Mouse (Mus musculus) spleen, adult 18-20 months (tissue): Measurements from ENCODE around the gene Olfml2b.

ENCODE experiments used
- DNase-seq, 2 experiments: peaks; one replicate each; pipeline ENCODE4 v3.0.0; 2022; ENCODE audit warnings: mixed read lengths in 2 of 2

Olfml2b gene

DNA sequence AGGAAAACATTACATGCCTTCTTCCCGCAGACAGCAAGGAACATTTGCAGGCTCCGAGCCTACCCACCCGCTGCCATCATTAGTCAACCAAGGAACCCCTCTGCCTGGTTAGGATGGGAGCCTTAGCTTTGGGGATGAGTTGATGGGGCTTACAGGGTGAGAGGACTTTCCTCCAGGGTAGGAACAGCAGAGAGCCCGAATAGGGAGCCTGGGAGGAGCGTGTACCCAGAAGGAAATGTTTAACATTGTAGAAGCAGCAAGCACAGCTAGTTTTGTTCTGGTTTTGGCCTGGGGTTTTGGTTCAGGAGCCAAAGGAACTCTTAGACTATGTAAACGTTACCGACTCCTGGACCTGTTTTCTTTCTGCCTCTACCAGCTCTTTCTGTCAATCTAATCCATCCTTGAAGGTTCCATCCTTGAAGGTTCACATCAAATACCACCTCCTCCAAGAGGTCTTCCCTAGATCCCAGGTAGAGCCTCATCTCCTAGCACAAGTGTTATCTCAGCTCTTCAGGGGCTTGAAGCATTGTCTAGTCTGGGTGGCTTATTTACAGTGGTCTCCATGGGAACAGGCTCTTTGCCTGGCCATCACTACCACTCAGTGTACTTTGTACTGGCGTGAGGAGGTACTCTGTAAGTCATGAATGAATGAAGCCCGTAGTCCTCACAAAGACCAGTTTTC lies 2.4 kb downstream of the Olfml2b start:
- DNase-seq = no peak

DNA sequence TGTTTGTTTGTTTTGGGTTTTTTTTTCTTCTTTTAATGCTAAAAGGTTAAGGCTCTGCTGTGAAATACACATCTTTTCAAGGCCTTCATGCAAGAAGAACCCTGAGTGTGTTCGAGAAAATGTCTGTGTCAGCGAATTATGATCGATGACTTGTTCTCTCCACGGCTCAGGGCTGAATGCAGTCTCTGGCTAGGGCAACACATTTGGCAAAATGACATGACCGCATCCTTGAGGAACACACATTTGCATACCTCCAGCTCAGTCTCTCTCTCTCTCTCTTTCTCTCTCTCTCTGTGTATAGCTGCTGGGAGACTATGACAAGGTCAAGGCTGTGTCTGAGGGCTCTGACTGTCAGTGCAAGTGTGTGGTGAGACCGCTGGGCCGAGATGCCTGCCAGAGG lies 3.0 kb downstream of the Olfml2b start:
- no peak for DNase-seq

DNA sequence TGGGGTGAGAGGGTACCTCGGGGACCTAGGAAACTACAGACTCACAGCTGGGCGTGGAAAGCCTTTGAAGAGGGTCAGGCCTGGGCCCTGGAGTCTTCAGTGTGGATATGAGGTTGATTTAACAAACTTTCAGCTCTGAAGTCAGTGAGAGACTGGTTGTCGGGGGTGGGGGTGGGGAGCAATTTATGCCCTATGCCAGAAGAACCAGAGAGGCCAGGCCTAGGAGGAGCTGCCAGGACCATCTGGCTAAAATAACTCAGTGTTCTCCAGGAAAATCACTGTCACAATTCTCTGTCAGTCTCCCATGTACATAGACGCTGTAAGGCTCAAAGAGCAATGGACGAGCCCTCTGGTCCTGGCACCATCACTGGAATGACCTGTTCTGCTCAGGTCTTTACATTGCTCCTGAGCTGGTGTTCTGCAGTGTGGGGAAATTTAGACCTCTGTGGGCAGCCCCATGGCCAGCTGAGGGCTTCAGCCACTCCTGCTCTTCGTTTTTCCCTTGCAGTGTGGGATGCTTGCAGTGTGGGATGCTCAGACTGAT lies 3.7 kb downstream of the Olfml2b start:
- DNase-seq = no peak

DNA sequence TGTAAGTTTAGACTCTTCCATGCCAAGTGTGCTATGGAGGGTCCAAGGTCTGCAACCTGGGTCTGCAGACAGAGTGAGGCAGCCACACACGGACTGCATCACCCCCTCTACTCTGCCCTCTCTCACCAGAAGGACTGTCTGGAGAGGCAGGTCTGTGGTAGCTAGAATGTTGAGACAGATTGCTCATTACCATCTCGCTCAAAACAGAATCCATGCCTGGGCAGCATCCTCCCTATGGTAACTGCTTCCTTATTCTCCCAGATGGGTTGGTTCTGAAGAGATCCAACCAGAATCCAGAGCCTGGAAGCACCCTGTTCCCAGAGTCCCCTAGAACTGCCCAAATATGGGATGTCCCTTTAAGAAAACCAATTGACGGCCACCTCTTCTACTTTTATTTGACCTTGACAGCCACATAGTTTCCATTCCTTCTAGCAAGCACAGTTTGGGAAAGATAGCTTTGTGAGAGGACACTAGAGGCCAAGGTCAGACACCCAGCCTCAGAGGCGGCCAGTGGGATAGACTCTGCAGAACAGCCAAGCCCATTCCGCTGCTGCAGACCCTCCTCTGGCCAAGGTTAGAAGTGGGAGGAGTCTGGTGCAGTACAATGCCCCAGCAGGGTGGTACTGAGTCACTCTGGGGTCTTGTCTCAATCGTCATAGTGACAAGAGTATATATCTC lies 6.9 kb downstream of the Olfml2b start:
- no peak for DNase-seq

DNA sequence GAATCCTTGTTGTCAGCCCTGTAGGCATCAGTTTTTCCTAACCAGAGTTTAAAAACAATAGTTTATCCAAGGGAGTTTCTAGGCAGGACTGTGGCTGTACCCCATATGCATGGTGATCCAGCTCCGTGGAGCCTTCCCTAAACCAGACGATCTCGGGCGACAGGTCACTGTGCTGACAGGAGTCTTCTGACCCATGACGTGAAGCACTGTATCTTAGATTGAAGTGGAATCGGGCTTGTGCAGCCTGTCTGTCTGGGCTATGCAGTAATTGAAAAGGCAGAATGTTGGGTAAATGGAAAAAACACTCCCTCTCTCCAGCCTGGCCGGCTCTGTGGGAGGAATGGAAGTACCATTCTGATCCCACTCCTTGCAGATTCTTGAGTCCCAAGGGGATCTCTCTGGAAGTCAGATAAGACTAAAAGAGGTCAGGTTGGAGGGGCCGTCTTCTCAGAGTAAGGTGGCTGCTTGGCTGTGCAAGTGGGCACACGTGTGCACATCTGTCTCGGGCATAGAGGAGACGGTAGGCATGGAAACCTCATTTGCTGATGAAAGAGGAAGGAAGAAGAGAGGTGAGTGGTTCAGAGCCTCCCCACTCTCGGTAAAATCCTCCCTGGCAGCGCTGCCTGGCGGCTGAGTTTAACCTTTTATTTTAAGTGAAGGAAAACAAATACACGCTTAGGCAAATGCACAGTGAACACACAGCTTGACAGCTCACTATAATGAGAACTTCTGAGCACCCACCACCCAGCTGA lies 7.8 kb downstream of the Olfml2b start:
- no peak for DNase-seq

DNA sequence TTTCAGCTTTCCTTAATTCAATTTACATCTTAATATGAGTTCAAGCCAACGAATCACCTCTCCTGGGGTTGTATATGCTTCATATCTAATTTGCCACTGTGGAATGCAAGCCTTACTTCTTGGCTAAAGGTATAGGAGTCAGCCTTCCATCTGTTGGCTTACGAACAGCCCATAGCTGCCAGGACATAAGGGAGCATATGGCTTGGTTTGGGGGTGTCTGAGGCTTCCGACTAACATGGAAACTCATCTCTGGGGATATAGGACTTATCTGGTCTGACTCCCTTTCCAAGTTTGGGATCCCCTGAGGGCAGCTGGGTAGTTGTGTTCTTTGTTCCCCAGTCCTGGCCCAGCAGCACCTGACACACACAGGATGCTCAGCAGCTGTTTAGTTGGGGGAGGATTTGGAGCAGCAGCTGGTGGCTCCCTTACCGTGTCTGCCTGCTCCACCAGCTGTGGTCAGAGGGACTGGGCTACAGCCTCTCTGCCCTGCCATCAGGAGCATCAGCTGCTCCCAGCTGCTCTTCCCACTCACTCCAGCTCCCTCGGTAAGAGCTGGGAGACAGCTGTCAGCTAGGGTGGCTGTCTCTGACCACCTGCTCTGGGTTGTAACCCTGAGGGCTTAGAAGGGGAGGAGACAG lies 11.1 kb downstream of the Olfml2b start:
- no peak for DNase-seq

DNA sequence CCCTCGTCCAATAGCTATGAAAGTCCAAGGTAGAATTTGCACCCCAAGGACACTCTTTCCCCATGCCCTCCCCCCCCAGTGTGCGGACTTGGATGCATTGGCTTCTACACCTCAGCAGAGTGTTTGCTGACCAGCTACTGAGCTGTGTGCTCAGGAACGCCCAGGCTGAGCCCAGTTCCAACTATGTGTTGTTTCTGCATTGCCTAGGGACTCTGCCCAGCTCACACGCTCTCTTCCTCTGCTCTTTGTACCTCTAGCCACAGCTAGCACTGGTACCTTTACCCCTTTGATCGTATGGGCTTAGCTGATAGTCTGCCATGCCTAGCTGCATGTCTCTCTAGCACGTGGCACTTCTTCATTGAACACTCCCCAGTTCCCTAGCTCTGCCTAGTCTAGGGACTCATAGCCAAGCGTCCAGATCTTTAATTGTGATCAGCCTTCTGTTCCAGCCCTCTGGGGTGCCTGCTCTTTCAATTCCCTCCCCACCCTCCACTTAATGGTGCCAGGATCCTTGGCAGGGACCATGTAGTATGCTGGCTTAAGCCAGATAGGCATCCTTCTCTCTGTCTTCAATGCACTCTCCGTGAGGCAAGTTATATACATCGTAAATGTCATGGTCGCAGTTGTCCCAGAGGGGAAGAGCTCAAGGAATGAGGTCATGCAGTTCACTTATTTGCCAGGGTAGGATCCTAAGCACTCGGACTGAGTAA lies 12.3 kb downstream of the Olfml2b start:
- no peak for DNase-seq

DNA sequence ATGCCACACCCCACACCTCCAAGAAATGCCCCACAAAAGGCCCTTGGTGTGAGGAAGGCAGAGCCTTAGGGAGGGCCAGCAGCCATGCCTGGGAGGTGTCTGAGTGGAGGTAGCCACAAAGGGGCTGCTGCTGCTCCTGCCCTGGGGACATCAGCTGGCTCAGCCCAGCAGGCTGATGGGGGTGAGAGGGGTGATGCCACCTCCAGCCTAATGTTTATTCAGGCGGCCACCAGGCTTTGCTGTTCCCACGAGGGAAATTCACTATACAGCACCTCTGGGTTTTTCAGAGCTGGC lies 12.8 kb downstream of the Olfml2b start:
- DNase-seq = no peak

DNA sequence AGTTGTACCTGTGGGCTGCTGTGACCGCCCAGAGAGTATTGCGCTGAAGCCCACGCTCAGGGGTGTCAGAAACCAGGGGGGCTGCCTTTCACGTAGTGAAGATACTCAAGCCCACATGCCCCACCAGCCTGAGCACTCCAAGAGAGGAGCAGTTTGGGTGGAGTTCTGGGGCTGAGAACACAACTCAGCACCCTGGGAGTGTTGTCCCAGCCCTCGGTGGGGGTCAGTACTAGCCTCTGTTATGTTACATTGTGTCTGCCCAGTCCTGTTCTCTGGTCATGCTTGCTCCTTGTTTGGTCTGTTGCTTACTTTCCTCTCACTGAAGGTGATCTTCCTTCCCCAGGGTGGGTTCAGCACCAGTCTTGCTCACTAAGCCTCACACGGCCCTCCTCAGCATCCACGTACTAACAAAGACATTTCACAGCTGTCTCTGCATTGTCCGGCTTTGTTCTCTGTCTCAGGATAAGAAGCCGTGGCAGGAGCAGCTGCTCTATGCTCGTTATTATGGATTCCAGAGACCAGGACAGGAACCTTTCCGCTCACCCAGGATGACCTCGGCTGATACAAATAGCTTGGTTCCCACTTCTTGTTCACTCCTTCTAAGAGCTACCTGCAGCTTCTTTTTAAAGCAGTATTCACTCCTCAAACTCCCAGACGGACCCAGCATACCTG lies 13.4 kb downstream of the Olfml2b start:
- DNase-seq = no peak

DNA sequence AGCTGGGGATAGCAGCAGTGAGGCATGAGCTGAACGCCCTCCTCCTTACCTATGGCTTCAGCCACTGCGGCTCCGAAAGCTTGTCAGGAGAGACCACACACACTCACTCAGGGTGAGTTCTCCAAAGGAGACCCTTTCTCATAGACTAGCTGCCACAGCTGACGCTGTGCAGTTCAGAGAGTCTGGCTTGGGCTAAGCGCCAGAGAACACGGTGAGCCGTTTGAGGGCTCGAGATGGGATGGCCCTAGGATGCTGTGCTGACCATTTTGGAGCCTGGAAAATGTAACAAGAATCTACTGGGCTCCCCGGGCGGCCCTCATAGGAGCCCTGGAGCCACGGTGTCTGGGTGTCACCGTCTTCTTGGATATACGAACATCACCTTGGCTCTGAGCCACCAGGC lies 14.9 kb downstream of the Olfml2b start:
- no peak for DNase-seq

DNA sequence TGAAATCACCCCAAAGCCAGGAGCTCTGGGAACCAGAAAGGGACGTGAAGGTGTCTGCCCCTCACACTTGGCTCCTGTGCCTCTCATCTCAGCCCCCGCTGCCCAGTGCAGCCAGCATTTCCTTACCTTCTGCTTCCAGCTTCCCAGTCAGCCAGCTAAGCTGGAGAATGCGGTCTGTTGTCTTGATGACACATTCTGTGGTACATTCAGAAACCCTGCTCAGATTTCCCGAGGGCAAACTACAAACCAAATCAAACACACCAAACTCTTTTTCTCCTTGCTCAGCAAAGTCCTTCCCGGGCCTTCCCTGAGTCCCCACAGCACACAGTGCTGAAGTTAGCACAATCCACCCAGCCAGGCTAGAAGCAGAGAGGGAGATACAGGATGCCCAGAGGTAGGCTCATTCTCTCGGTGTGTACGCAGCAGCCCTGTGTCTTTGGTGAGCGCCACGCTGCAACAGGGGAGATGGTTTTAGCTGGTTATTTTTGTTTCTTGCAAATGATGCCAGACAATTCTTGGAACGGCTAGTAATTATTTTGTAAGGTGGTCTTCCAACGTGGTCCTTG lies 20.4 kb downstream of the Olfml2b start:
- DNase-seq = no peak

DNA sequence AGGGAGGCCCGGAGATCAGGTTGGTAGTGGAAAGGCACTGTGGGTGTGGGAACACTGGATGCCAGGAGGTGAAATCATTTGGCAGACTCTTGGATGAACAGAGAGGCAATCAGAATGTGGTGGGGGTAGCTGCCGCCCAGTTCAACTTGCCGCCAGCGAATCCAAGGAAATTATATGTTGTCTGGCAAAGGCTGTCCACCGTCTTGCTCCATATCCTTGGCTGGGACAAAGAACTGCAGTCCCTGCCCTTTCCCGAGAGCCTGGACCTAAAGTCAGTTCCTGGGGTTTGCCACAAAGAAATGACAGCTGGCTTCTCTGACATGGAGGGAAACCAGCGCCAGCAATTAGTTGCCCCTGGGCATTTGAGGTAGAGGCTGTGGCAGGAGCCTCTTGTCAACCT lies 20.9 kb downstream of the Olfml2b start:
- no peak for DNase-seq

DNA sequence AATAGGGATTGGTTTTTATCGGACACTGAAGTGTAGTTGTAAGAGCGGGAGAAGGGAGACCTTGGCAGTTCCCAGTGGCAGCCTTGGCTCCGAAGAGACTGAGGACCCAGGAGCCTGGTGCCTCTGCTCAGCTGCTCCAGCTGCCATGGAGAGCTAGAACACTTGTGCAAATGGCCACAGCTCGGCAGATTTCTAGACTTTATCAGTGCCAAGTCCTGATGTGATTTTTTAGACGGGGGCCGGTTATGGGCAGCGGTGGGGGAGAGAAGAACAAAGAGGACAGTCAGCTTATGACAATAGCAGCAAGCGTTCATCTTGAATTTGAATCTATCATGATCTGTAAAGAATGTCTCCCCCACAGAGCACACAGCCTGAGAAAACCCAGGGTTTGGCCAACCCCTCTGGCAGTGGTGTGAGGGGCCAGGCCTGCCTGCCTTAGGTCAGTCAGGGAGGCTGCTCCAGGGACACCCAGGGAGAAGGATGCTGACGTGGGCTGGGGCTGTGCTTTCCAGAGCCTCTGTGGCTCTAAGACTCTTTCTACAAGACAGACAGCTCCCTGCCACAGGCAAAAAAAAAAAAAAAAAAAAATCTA lies 29.9 kb downstream of the Olfml2b start:
- no peak for DNase-seq

DNA sequence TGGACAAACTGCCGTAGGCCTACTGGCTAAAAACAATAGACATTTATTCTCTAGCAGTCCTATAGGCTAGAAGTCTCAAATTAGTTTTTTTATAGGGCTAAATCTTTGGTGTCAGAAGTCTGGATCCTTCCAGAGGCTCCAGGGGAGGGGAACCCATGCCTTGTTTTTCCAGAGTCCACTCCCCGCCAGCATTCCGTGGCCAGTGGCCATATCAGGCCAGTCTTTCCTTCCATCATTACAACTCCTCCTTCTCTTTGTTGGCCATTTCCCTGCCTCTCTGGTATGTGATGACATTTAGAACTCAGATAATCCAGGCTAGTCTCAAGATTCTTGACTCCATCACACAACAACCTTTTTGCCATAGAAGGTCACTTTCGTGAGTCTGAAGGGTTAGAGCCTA lies 33.3 kb downstream of the Olfml2b start:
- DNase-seq = no peak

DNA sequence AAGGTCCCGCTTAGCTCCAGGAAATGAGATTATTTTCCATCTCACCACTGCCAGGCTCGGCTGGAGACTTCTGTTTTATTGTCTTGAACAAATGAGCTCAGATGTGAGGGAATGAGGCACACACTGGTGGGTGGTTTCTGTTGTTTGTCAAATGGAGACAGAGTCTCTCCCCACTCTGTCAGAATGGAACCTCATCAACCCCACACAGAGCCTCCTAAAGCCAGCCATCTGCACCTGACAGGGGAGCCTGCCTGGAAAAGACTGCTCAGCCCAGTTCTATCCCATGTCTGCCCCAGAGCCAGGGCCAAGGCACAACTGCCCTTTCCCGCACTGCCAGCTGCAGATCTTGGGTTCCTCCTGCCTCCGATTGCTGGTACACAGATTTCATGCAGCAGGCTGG lies 34.5 kb downstream of the Olfml2b start:
- no peak for DNase-seq

DNA sequence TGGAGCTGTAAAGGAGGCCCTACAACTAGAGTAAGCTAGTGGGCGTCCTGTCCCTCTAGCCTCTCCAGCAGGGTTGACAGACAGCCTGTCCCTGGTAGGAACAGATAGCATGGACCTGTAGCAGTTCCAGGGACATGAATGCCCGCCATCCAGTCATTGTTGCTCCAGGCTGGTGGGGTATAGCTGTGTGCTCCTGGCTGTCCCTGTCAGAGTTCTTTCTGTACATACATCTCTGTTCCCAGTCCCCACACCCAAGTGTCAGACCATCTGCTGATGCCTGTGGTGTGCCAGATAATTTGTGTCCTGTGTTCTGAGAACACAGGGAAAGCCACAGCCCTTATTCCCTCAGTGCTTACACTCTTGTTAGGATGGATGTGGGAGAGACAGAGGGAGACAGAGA lies 35.3 kb downstream of the Olfml2b start:
- no peak for DNase-seq

DNA sequence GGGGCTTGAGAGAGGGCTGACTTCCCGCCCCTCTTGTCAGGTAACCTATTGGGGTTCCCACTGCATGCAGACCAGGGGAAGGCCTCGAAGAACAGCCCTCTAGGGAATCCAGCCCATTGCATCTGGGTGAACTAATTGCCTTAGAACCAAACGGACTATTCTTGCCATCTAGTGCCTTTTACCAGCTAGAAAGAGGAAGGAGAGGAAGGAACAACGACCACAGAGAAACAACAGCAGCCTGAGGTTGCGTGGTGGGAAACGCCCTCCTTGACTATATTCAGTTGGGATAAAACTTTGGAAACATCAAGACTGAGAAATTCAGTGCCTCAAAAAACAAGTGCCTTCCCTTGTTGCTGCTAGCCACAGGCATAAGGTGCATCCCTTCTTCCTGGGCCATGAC lies 39.5 kb downstream of the Olfml2b start:
- no peak for DNase-seq

DNA sequence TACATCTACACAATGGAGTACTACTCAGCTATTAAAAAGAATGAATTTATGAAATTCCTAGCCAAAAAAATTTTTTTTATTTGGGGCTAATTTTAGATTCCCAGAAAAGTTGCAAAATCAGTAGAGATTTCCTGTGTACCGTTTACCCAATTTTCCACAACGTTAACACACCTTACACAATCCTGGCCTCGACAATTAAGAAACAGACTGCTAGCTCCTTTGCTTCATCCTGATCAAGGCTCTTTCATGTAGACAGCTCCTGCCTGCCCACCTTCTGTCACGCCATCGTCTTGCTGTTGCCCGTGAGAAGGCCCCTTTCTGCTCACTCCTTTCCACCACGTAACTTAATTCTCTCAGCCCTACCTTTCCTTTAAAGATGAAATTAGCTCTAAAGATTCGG lies 45.4 kb downstream of the Olfml2b start:
- no peak for DNase-seq

DNA sequence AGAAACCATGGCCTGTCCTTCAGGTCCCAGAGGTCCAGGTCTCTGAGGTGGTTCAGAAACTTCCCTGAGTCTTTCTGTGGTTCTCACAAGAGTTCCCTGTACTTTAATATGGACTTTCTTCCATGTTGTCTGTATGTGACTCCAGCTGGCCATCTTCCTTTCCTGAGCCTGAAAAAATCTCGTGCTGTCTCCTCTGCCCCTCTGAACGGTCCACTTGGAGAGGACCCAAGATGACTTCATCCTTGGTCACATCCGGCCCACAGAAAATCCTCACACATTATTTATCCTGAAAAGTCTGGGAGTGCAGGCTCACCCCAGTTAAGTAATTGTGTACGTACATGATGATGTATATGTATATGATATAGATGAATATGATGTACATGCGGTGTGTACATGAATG lies 47.0 kb downstream of the Olfml2b start:
- no peak for DNase-seq

DNA sequence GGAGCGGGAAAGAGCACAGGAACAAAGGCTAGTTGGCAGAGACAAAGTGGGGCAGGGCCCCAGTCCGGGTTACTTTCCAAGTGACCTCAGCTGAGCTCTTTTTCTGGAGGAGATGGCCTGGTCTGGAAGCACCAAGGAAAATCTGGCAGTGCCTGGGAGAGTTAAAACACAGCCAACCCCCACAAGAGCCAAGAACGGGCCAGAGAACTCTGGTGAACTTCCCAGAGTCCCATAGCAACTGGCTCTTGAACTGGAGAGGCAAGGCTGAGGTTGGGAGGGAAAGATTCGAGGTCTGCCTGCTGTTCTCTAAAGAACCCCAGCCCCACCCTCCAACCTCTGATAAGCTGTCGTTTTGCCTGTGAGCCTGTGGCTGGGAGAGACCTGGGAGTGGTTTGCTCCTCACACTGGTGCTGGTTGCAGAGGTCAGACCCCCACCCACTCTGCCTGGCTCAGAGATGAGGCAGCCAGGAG lies 50.5 kb downstream of the Olfml2b start:
- no peak for DNase-seq

DNA sequence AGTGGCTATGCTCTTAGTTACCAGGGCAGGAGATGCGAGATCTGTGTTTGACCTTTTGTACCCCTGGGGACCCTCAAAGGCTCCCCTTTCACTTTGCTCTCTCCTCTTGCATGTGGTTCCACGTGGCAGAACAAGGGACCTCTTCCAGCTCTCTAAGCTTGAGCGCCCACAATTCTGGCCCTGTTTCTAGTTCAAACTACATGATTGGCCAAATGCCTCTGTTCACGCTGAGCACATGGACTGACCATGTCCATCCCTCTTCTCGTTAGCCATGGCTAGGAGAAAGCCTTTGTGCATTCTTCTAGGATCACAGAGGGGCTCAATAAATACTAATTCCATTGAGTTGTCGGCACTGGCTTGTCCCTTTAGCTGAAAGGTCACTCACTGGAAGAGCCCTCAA lies 51.0 kb downstream of the Olfml2b start:
- DNase-seq = no peak

DNA sequence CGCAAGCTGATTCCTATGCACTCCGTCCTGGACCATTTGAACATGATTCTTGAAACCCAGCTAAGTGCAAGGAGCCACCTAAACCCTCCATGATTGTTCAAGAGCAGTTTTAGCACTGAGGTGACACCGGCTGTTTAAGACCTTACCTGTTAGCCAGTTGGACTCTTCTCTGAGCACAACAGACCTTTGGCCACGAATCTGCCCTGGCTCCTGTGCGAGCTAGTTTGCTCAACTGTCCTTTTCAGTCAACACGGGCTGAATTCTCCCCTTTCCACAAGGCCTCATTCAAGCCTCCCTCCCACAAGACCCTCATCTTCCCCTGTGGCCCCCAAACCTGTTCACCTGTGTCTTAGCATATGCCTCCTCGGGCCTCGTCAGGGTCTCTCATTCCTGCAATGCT lies 52.7 kb downstream of the Olfml2b start:
- DNase-seq = no peak
